Mouse (Mus musculus): Measurements from ENCODE around the gene Nanos1. TPM values are rescaled to one million over a fixed set of nuclear protein-coding genes. Genes with fewer than 3 reads are reported as not detected.

The Nanos1 gene
- polyA plus RNA-seq, 1 experiment, result 0.52 TPM

- H3K36me3 ChIP-seq (ENCODE audit: control insufficient read depth, insufficient read depth, low read length), result no peaks in the 10 kb centered on the region; the same call in none of the 2 replicates
- H3K4me1 ChIP-seq (ENCODE audit: control insufficient read depth, insufficient read depth, low read length), result peaks cover 6% of the 10 kb centered on the region; the same call in 1 of the 2 replicates
- no peak for TF ChIP-seq CTCF (IDR thresholded peaks at IDR 0.05; ENCODE audit: control insufficient read depth, insufficient read depth, insufficient replicate concordance, low read depth, low read length)
- TF ChIP-seq POLR2A (IDR thresholded peaks at IDR 0.05; ENCODE audit: control insufficient read depth, low read depth, low read length), result no peak
- no peak overlapping the region for H3K27ac ChIP-seq (ENCODE audit: control insufficient read depth, insufficient read depth, low read depth, low read length)
- no peaks in the 10 kb centered on the region for H3K27me3 ChIP-seq (ENCODE audit: control insufficient read depth, insufficient read depth, low read length)
- no peak overlapping the region for H3K4me3 ChIP-seq (ENCODE audit: control insufficient read depth, low read depth, low read length)
These were observed 3.4 kb downstream of the Nanos1 start for GRCm38 (mm10) chr19:60758896-60759835.

- no peak for TF ChIP-seq POLR2A (IDR thresholded peaks at IDR 0.05; ENCODE audit: control insufficient read depth, low read depth, low read length)
- no peaks in the 10 kb centered on the region for H3K4me1 ChIP-seq (ENCODE audit: control insufficient read depth, insufficient read depth, low read length)
- H3K27me3 ChIP-seq (ENCODE audit: control insufficient read depth, insufficient read depth, low read length), result no peaks in the 10 kb centered on the region
- H3K27ac ChIP-seq (ENCODE audit: control insufficient read depth, insufficient read depth, low read depth, low read length), result no peak overlapping the region
- H3K4me3 ChIP-seq (ENCODE audit: control insufficient read depth, low read depth, low read length), result no peak overlapping the region
- H3K36me3 ChIP-seq (ENCODE audit: control insufficient read depth, insufficient read depth, low read length), result peaks cover 3% of the 10 kb centered on the region
These were observed 17.6 kb downstream of the Nanos1 start for GRCm38 (mm10) chr19:60773366-60773765.

- H3K36me3 ChIP-seq (ENCODE audit: control insufficient read depth, insufficient read depth, low read length), result peaks cover 1% of the 10 kb centered on the region; the same call in 1 of the 2 replicates
- TF ChIP-seq POLR2A (IDR thresholded peaks at IDR 0.05; ENCODE audit: control insufficient read depth, low read depth, low read length) (no peak), CTCF (IDR thresholded peaks at IDR 0.05; ENCODE audit: control insufficient read depth, insufficient read depth, insufficient replicate concordance, low read depth, low read length) (no peak)
- no peak overlapping the region for H3K4me3 ChIP-seq (ENCODE audit: control insufficient read depth, low read depth, low read length)
- no peaks in the 10 kb centered on the region for H3K4me1 ChIP-seq (ENCODE audit: control insufficient read depth, insufficient read depth, low read length)
- no peaks in the 10 kb centered on the region for H3K27me3 ChIP-seq (ENCODE audit: control insufficient read depth, insufficient read depth, low read length)
- no peak overlapping the region for H3K27ac ChIP-seq (ENCODE audit: control insufficient read depth, insufficient read depth, low read depth, low read length)
These were observed 26.2 kb downstream of the Nanos1 start for GRCm38 (mm10) chr19:60782034-60782433.

GRCm38 (mm10) chr19:60784712-60785111 lies 28.9 kb downstream of the Nanos1 start:
- Histone ChIP-seq H3K4me1 (ENCODE audit: control insufficient read depth, insufficient read depth, low read length) (no peaks in the 10 kb centered on the region; the same call in 1 of the 2 replicates), H3K36me3 (ENCODE audit: control insufficient read depth, insufficient read depth, low read length) (no peaks in the 10 kb centered on the region; the same call in 1 of the 2 replicates), H3K4me3 (ENCODE audit: control insufficient read depth, low read depth, low read length) (no peak overlapping the region)

GRCm38 (mm10) chr19:60787465-60788150 lies 31.8 kb downstream of the Nanos1 start:
- no peaks in the 10 kb centered on the region for H3K27me3 ChIP-seq (ENCODE audit: control insufficient read depth, insufficient read depth, low read length)
- no peaks in the 10 kb centered on the region; the same call in 1 of the 2 replicates for H3K4me1 ChIP-seq (ENCODE audit: control insufficient read depth, insufficient read depth, low read length)
- TF ChIP-seq CTCF (IDR thresholded peaks at IDR 0.05; ENCODE audit: control insufficient read depth, insufficient read depth, insufficient replicate concordance, low read depth, low read length) (no peak), POLR2A (IDR thresholded peaks at IDR 0.05; ENCODE audit: control insufficient read depth, low read depth, low read length) (no peak)
- H3K36me3 ChIP-seq (ENCODE audit: control insufficient read depth, insufficient read depth, low read length), result no peaks in the 10 kb centered on the region; the same call in 1 of the 2 replicates
- H3K4me3 ChIP-seq (ENCODE audit: control insufficient read depth, low read depth, low read length), result no peak overlapping the region
- no peak overlapping the region for H3K27ac ChIP-seq (ENCODE audit: control insufficient read depth, insufficient read depth, low read depth, low read length)

More at GRCm38 (mm10) chr19:60784712-60785111, 28.9 kb downstream of the Nanos1 start:
- no peaks in the 10 kb centered on the region for H3K27me3 ChIP-seq (ENCODE audit: control insufficient read depth, insufficient read depth, low read length)
- no peak overlapping the region for H3K27ac ChIP-seq (ENCODE audit: control insufficient read depth, insufficient read depth, low read depth, low read length)
- TF ChIP-seq CTCF (IDR thresholded peaks at IDR 0.05; ENCODE audit: control insufficient read depth, insufficient read depth, insufficient replicate concordance, low read depth, low read length) (no peak), POLR2A (IDR thresholded peaks at IDR 0.05; ENCODE audit: control insufficient read depth, low read depth, low read length) (no peak)

- no peak for TF ChIP-seq POLR2A (IDR thresholded peaks at IDR 0.05; ENCODE audit: control insufficient read depth, low read depth, low read length)
- TF ChIP-seq CTCF (IDR thresholded peaks at IDR 0.05; ENCODE audit: control insufficient read depth, insufficient read depth, insufficient replicate concordance, low read depth, low read length), result no peak
- Histone ChIP-seq H3K36me3 (ENCODE audit: control insufficient read depth, insufficient read depth, low read length) (no peaks in the 10 kb centered on the region; the same call in 1 of the 2 replicates), H3K27ac (ENCODE audit: control insufficient read depth, insufficient read depth, low read depth, low read length) (no peak overlapping the region)
These were observed 32.6 kb downstream of the Nanos1 start for GRCm38 (mm10) chr19:60788214-60788960.

More at GRCm38 (mm10) chr19:60788214-60788960, 32.6 kb downstream of the Nanos1 start:
- no peaks in the 10 kb centered on the region; the same call in 1 of the 2 replicates for H3K4me1 ChIP-seq (ENCODE audit: control insufficient read depth, insufficient read depth, low read length)
- H3K27me3 ChIP-seq (ENCODE audit: control insufficient read depth, insufficient read depth, low read length), result no peaks in the 10 kb centered on the region
- H3K4me3 ChIP-seq (ENCODE audit: control insufficient read depth, low read depth, low read length), result peak overlapping the region; percentile 21; the same call in 1 of the 2 replicates
